Mouse (Mus musculus) spleen, postnatal 14 days (tissue): ENCODE results near the gene Ttc16.

Source experiments
- DNase-seq, 2 experiments: peaks; one replicate each; pipeline ENCODE4 v3.0.0; 2021 to 2022; ENCODE audit warnings: low spot score in 2 of 2

The Ttc16 gene

GRCm38 (mm10) chr2:32775359-32776074, at the start of gene Ttc16, which contains the start of gene Ptrh1:
TSS of gene Ttc16 (minus strand) at chr2:32775633.
TSS of gene Ptrh1 (plus strand) at chr2:32775786.
- peak; percentile 86 to 94 for DNase-seq

DNA sequence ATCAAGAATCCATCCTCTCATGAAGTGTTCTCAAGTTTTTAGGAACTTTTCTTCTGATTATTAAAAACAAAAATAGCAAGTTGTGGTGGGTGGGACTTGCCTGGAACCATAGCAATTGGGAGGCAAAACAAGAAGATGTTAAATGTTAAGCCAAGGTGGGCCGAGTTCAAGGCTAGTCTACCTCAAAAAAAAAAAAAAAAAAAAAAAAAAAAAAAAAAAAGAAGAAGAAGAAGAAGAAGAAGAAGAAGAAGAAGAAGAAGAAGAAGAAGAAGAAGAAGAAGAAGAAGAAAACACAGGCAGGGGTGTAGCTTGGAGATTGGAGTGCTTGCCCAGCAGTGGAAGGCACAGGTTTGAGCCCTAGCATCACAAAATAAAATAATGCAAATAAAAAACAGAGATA, 49.3 kb upstream of the Ttc16 start:
- DNase-seq = no peak

GRCm38 (mm10) chr2:32824181-32824580, 48.7 kb upstream of the Ttc16 start:
- DNase-seq = no peak

- peak in 1 of 2 experiments; percentile 13 for DNase-seq
Observed at GRCm38 (mm10) chr2:32823579-32824154, 48.2 kb upstream of the Ttc16 start.

GRCm38 (mm10) chr2:32823153-32823552, 47.7 kb upstream of the Ttc16 start:
- no peak for DNase-seq

- no peak for DNase-seq
Observed at GRCm38 (mm10) chr2:32822643-32823042, 47.2 kb upstream of the Ttc16 start.

DNA sequence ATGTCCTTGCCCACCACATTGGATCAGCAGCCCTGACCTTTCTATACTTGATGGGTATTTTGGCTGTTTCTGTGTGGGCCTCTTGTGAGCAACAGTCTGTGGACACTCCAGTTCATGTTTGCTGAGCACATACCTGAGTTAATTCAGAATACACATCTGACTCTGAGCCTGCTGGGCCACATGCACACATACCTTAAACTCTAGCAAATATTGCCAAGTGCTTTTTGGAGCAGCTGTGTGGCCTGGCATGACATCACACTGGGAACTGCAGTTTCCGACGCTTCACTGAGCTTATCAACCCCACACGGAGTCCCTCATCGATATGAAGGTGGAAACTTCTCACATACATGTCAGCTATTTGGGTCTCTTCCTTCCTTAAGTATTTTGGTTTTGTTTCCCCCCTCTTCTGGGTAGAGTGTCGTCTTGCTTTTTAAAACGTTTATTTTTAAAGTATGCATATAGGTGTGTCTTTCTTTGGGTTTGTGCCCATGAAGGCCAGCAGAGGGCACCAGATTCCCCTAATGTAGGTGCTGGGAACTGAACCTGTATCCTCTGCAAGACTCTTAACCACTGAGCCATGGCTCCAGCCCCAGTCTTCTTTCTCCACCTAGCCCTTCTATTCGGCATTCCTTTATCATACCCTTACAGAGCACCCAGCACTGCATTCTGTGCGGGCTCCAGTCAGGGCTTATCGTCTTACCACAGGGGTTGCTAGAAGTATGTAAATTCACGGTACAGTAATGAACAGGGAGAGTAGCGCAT, 45.8 kb upstream of the Ttc16 start:
- peak in 1 of 2 experiments; percentile 48 for DNase-seq

- no peak for DNase-seq
Observed at GRCm38 (mm10) chr2:32818208-32818607, 42.8 kb upstream of the Ttc16 start.

DNA sequence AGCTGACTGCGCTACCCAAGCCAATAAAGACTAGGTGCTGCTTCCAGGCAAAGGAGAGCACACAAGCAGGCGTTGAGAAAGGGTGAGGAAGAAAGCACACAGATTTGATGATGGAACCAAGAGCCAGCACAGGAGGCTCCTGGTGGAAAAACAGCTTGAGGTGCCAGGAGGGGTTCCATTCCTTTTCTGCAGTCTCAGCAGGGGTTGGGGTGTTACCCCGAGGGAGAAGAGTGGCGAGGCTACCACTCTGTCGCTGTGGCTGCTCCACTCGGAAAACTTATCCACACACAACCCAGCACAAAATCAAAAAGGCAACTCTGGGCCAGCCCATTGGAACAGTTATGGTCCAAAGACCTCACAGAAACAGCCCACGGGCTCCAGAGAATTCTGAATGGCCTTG, 42.2 kb upstream of the Ttc16 start:
- DNase-seq = no peak

DNA sequence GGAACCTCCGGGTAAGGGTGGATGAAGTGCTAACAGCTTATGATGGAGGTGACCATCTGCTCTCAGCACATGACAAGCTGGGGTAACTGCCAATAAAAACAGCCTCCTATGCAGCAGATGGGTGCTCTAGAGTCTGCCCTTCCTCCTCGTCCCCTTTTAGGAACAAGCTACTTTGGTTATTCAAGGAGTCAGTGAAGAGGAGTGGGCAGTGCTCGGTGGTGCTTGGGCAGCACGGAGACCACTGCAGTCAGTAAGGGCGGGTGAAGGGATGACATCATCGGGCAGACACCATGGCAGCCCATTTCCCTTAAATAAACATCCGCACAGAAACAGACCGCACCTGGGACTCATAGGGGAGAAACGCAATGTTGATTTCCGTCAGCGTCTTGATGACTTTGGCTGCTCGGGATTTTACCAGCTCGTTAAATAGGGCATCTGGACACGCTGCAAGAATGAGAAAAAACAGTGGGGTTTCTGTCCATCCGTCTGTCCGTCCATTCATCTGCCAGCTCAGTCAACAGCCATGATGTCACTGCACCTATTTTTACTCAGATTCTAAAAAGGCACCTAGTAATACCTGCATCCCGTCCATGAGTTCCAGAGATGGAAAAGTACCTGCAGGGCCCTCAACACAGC, 41.6 kb upstream of the Ttc16 start:
- DNase-seq = no peak

DNA sequence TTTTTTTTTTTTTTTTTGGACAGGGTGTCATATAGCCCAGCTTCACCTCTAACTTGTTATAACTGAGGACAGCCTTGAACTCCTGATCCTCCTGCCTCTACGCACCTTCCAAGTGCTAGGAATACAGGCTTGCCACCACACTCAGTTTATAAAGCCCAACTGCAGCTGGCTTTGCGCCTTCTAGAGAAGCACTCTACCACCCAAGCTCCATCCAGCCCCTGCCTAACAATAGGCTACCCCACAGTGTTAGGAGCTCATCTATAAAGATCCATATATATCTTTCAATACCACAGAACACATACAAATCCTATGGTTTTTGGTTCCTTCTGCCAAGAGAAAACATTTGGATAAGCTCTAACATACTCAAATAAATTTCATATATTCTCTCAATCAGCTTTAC, 41.1 kb upstream of the Ttc16 start:
- DNase-seq = no peak

DNA sequence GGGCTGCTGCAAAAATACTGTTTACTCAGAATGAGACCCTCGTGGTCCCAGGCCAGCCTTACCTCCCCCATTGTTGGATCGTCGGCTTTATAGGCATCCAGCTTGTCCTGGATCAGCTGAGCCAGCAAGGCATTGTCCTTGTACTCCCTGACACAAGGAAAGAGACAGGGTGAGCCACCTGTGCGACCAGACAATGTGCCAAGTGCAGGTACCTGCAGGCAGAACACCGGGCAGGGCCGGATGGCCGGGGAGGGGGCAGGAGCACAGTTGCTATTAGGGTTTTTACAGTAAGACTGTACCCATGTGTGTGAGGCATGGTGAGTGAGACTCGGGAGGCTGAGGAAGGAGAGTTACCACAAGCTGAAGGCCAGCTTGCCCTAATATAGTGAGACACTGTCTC, 36.5 kb upstream of the Ttc16 start:
- no peak for DNase-seq

DNA sequence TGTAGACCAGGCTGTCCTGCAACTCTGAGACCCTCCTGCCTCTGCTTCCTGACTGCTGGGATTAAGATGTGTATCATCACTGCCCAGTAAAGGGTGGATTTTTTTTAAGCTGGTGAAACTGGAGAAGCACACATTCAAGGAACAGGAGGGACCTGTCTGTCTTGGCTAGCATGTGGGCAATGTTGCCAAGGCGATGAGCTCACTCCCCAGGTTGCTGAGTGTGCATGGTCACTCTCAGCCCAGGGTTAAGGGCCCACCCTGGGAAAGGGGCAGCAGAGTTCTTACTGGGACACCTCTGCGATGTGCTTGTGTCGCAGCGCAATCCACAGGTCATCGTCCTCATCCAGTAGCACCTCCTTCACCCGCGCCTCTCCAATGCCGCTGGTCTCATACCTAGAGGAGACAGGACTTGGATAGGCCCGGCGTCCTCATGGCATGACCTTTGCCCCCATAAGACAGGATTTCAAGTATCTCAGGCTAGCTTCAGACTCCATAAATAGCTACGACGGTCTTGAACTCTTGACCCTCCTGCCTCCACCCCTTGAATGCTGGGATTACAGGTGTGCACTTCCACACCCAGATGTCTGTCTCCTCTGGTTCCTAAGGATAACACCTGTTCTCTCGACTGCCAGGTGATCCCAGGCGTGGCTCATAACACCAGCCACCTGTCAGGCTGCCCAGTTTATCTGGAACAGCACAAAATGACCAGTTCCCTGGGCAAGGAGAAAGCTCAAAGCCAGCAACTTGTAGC, 33.6 kb upstream of the Ttc16 start:
- DNase-seq = no peak

GRCm38 (mm10) chr2:32798251-32798962, 23.0 kb upstream of the Ttc16 start:
- DNase-seq = no peak

DNA sequence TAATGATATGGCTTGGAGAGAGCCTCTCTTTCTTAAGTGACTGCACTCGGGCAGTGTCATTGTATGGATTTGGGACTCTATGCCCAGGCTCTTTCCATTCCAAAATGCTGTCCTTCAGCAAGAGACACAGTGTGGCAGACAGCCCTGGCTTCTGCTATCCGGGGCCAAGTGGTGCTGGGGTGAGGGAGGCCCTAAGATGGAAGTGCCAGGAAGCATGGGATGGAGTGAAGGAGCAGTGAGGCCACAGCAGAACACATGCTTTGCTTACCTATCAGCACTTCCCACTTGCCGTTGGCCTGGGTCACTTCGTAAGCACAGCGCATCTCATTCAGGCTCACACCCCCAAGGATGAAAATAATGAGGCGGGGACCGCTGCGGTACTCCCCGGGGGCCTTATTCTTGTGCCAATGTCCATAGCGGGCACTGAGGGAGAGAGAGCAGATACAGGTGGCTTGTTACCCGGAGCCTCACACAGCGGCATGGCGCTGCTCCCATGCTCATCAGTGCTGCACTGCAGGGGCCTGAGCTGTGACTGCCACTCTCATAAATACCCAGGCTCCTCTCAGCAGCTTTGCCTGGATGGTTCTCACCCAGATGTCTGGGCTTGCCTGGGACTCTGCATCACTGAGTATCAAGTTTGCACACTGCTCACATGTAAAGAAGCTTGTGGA, 20.4 kb upstream of the Ttc16 start:
- DNase-seq = no peak

DNA sequence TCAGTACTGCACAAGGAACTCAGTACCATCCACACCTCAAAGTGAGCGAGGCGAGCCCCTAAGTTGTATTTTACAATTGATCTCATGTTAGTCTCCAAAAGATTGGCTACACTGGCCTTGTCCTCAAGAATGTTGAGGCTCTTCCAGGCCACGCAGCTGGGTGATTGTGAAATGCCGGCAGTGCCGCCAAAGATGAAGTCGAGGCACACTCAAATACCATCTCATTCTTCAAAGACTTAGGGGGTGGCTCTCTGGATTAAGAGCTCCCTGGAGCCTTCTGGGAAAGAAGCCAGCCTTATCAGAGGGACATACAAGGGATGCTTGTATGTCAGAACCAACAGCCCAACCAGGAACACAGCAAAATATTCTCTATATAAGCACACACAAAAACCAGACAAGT, 15.9 kb upstream of the Ttc16 start:
- DNase-seq = no peak

DNA sequence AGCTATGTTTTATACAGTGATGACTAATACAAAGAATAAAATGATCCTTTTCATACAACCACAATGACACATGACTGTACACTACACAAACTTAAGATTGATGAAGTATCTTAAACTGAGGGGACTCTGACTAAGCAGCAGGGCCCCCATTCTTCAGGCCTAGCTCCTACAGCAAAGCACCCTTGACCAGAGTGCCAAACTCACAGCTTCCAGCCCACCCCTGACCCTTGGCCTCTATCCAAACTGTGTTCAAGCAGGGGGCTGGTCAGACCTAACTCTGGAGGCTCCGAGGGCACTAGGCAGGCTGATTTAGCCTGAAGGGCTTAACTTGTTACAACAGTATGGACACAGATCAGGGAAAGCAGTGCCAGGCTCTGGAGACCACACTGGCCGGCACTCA, 13.1 kb upstream of the Ttc16 start:
- no peak for DNase-seq

DNA sequence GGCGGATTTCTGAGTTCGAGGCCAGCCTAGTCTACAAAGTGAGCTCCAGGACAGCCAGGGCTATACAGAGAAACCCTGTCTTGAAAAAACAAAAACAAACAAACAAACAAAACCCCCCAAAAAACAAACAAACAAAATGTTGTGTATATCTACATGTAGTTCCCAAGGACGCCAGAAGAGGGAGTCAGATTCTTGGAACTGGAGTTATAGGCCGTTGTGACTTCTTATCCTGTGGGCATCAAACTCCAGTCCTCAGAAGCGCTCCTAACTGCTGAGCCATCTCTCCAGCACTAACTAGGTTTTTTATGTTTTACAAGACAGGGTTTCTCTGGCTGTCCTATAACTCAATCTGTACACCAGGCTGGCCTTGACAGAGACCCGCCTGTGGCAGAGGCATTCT, 11.7 kb upstream of the Ttc16 start:
- no peak for DNase-seq

DNA sequence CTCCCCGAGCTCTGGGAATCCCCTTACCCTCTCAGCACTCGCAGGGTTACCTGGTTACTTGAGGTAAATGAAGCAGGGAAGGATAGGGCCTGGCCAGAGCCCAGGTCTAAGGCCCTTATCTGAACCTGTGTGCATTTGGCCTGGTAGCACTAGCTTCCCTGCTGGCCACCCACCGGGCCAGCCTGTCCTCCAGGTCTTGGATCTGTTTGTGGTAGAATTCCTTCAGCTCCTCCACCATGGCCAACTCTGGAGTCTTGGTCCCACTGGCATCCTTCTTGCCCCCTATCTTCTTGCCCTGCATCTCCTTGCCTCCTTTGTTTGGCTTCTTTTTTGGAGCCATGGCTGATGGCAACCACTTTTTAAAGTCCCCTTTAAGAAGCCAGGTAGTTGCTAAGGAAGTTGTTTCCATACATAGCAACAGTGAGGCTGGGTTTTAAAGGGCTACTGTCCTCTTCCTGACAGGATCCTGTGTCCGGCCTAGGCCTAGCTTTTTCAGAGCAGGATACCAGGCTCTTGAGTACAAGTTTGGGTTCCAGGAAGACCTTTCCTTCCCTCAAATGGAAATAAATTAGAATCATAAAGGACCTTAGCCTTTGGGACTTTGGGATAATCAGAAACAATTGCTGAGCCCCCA, 8.7 kb upstream of the Ttc16 start, which contains the start of gene Cfap157:
Gene Cfap157, minus strand, starts transcription at position 381 of the 634 bp plus-strand sequence.
- no peak for DNase-seq

DNA sequence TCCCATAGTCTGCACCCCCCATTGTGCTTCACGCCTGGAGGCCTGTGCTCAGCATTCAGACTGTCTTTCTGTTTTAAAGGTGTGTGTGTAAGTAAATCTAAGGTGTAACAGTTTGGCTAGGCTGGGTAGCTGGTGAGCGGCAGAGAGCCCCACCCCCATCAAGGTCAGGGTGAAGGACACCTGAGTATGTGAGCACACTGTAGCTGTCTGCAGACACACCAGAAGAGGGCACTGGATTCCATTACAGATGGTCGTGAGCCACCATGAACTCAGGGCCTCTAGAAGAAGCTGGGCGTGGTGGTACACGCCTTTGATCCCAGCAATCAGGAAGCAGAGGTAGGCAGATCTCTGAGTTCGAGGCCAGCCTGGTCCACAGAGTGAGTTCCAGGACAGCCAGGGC, 6.3 kb upstream of the Ttc16 start:
- no peak for DNase-seq
